Mouse (Mus musculus): Measurements from ENCODE around the gene Ech1. TPM values are rescaled to one million over a fixed set of nuclear protein-coding genes. Genes with fewer than 3 reads are reported as not detected.
A peak's percentile ranks its signal among the peaks of the same experiment; 100 is the strongest.

Ech1 gene
- total and polyA plus RNA-seq, 3 experiments = 74.7 to 99.5 TPM; not detected in 1

- H3K27ac ChIP-seq (ENCODE audit: control insufficient read depth, low read depth, low read length) = peak overlapping the region; percentile 99
- peaks cover 5 to 23% of the 10 kb centered on the region in 2 experiments; a peak in 3 of 4 replicates for H3K36me3 ChIP-seq (ENCODE audit: control insufficient read depth in 1 of 2, insufficient read depth in 2 of 2, low read length in 2 of 2)
- no peaks in the 10 kb centered on the region for H3K9me3 ChIP-seq (replicated peaks; ENCODE audit: insufficient read depth, low read length)
- TF ChIP-seq KAT2A (conservative IDR thresholded peaks at IDR 0.05; ENCODE audit: low read depth, low read length) = no peak
- no peak for TF ChIP-seq SMC3 (IDR thresholded peaks at IDR 0.05; ENCODE audit: low read depth, low read length)
- TF ChIP-seq NELFE (IDR thresholded peaks at IDR 0.05; ENCODE audit: low read depth, low read length) = no peak
- TF ChIP-seq BHLHE40 (IDR thresholded peaks at IDR 0.05; ENCODE audit: borderline replicate concordance, low read depth, low read length) = no peak
- no peak for TF ChIP-seq POLR2AphosphoS2 (IDR thresholded peaks at IDR 0.05; ENCODE audit: low read length)
- TF ChIP-seq ETS1 (IDR thresholded peaks at IDR 0.05; ENCODE audit: low read depth, low read length) = no peak
- TF ChIP-seq MYC (IDR thresholded peaks at IDR 0.05; ENCODE audit: low read depth, low read length) = no peak
- no peak for TF ChIP-seq USF2 (IDR thresholded peaks at IDR 0.05; ENCODE audit: borderline replicate concordance in 1 of 2, insufficient read depth in 1 of 2, low read depth in 1 of 2, low read length in 2 of 2)
- no peak for TF ChIP-seq EP300 (IDR thresholded peaks at IDR 0.05; ENCODE audit: low read depth in 1 of 2, low read length in 2 of 2)
- no peak for TF ChIP-seq MXI1 (IDR thresholded peaks at IDR 0.05; ENCODE audit: low read depth, low read length)
- no peak for TF ChIP-seq MAX (IDR thresholded peaks at IDR 0.05; ENCODE audit: low read length)
- no peak for TF ChIP-seq RAD21 (IDR thresholded peaks at IDR 0.05; ENCODE audit: low read depth, low read length)
- TF ChIP-seq TBP (IDR thresholded peaks at IDR 0.05; ENCODE audit: low read depth, low read length) = no peak
- TF ChIP-seq SIN3A (IDR thresholded peaks at IDR 0.05; ENCODE audit: low read length) = no peak
- no peak for TF ChIP-seq MAFK (IDR thresholded peaks at IDR 0.05; ENCODE audit: borderline replicate concordance, low read depth, low read length)
- no peak for TF ChIP-seq MAZ (IDR thresholded peaks at IDR 0.05; ENCODE audit: low read depth, low read length)
- no peak for TF ChIP-seq CTCF (IDR thresholded peaks at IDR 0.05 in 2 of 3, conservative IDR thresholded peaks at IDR 0.05 in 1 of 3; ENCODE audit: control insufficient read depth in 1 of 3, insufficient read depth in 1 of 3, low read depth in 2 of 3, low read length in 3 of 3, poor library complexity in 1 of 3, severe bottlenecking in 1 of 3)
- H3K27me3 ChIP-seq (ENCODE audit: control insufficient read depth in 1 of 2, insufficient read depth in 2 of 2, low read length in 2 of 2) = no peaks in the 10 kb centered on the region
- peaks cover 23% of the 10 kb centered on the region for H3K79me2 ChIP-seq (ENCODE audit: control insufficient read depth, insufficient read depth, low read length, poor library complexity)
- peaks cover 14 to 23% of the 10 kb centered on the region in 2 experiments for H3K4me1 ChIP-seq (ENCODE audit: control insufficient read depth in 1 of 2, insufficient read depth in 2 of 2, low read length in 2 of 2)
- peak; percentile 51 for DNase-seq (ENCODE audit: low read depth, low spot score)
- peak overlapping the region; percentile 85 for H3K9ac ChIP-seq (ENCODE audit: control insufficient read depth, low read depth, low read length, poor library complexity, severe bottlenecking)
- peak overlapping the region; percentile 67 to 69 for H3K4me3 ChIP-seq (ENCODE audit: control insufficient read depth in 1 of 2, insufficient read depth in 1 of 2, low read depth in 2 of 2, low read length in 2 of 2)
Observed at GRCm38 (mm10) chr7:28807641-28808220, 17.3 kb upstream of the Ech1 start.

- no peaks in the 10 kb centered on the region for H3K9me3 ChIP-seq (replicated peaks; ENCODE audit: insufficient read depth, low read length)
- H3K27ac ChIP-seq (ENCODE audit: control insufficient read depth, low read depth, low read length) = peak within 1 kb of the TSS; percentile 99
- peaks cover 6 to 25% of the 10 kb centered on the region in 2 experiments; a peak in 3 of 4 replicates for H3K36me3 ChIP-seq (ENCODE audit: control insufficient read depth in 1 of 2, insufficient read depth in 2 of 2, low read length in 2 of 2)
- H3K4me1 ChIP-seq (ENCODE audit: control insufficient read depth in 1 of 2, insufficient read depth in 2 of 2, low read length in 2 of 2) = peaks cover 10 to 25% of the 10 kb centered on the region in 2 experiments
- peak within 1 kb of the TSS; percentile 67 to 69 for H3K4me3 ChIP-seq (ENCODE audit: control insufficient read depth in 1 of 2, insufficient read depth in 1 of 2, low read depth in 2 of 2, low read length in 2 of 2)
- H3K79me2 ChIP-seq (ENCODE audit: control insufficient read depth, insufficient read depth, low read length, poor library complexity) = peaks cover 29% of the 10 kb centered on the region
- H3K9ac ChIP-seq (ENCODE audit: control insufficient read depth, low read depth, low read length, poor library complexity, severe bottlenecking) = peak within 1 kb of the TSS; percentile 85
- peak; percentile 86 for DNase-seq (ENCODE audit: low read depth, low spot score)
- no peaks in the 10 kb centered on the region for H3K27me3 ChIP-seq (ENCODE audit: control insufficient read depth in 1 of 2, insufficient read depth in 2 of 2, low read length in 2 of 2)
- TF ChIP-seq TAL1 (IDR thresholded peaks at IDR 0.05; ENCODE audit: low read length) (peak; percentile 25; the same call in 1 of the 2 replicates), MYC (IDR thresholded peaks at IDR 0.05; ENCODE audit: low read depth, low read length) (0 out of 2 replicates have a peak, but pooled peaks have one; percentile 51), NELFE (IDR thresholded peaks at IDR 0.05; ENCODE audit: low read depth, low read length) (no peak), KAT2A (conservative IDR thresholded peaks at IDR 0.05; ENCODE audit: low read depth, low read length) (no peak), ELF1 (IDR thresholded peaks at IDR 0.05; ENCODE audit: low read depth, low read length) (no peak), ZMIZ1 (IDR thresholded peaks at IDR 0.05; ENCODE audit: low read depth, low read length) (no peak), ETS1 (IDR thresholded peaks at IDR 0.05; ENCODE audit: low read depth, low read length) (peak; percentile 88), POLR2AphosphoS5 (IDR thresholded peaks at IDR 0.05; ENCODE audit: borderline replicate concordance, low read depth, low read length) (0 out of 2 replicates have a peak, but pooled peaks have one; percentile 45), TCF12 (IDR thresholded peaks at IDR 0.05; ENCODE audit: low read depth, low read length) (0 out of 2 replicates have a peak, but pooled peaks have one; percentile 18), NRF1 (IDR thresholded peaks at IDR 0.05; ENCODE audit: insufficient read depth, low read depth, low read length, poor library complexity, severe bottlenecking) (0 out of 2 replicates have a peak, but pooled peaks have one; percentile 25), TBP (IDR thresholded peaks at IDR 0.05; ENCODE audit: low read depth, low read length) (peak; percentile 63), RCOR1 (IDR thresholded peaks at IDR 0.05; ENCODE audit: low read depth, low read length) (no peak), UBTF (IDR thresholded peaks at IDR 0.05; ENCODE audit: borderline replicate concordance, insufficient read depth, low read depth, low read length) (no peak), CTCF (IDR thresholded peaks at IDR 0.05 in 2 of 3, conservative IDR thresholded peaks at IDR 0.05 in 1 of 3; ENCODE audit: control insufficient read depth in 1 of 3, insufficient read depth in 1 of 3, low read depth in 2 of 3, low read length in 3 of 3, poor library complexity in 1 of 3, severe bottlenecking in 1 of 3) (no peak), POLR2A (IDR thresholded peaks at IDR 0.05; ENCODE audit: control insufficient read depth in 1 of 2, insufficient read depth in 1 of 2, low read depth in 1 of 2, low read length in 2 of 2, poor library complexity in 1 of 2) (peak in 1 of 2 experiments; percentile 34; a peak in 1 of 4 replicates), SIN3A (IDR thresholded peaks at IDR 0.05; ENCODE audit: low read length) (peak; percentile 82), HCFC1 (IDR thresholded peaks at IDR 0.05; ENCODE audit: low read depth, low read length) (no peak; the same call in 1 of the 2 replicates)
Observed at GRCm38 (mm10) chr7:28808221-28808941, 16.6 kb upstream of the Ech1 start, which contains the start of gene Hnrnpl. TSS of gene Hnrnpl (plus strand) at chr7:28808541.
